Mouse (Mus musculus) G1E (cell line): Measurements from ENCODE around the gene Gm21905. TPM values are rescaled to one million over a fixed set of nuclear protein-coding genes. Genes with fewer than 3 reads are reported as not detected.

Experiments
- ATAC-seq: 2 replicates; pipeline ENCODE4 v1.8.0; 2016; ENCODE audit warnings: mild to moderate bottlenecking; ENCODE audit not compliant: insufficient number of reproducible peaks, poor library complexity, low FRiP score, severe bottlenecking; ENCODE audit errors: extremely low read depth
- DNase-seq: peaks from one replicate; pipeline ENCODE4 v3.0.0; 2012; ENCODE audit warnings: low spot score
- H3K27me3 ChIP-seq: 2 replicates; pipeline ENCODE4 v1.6.1; 2012; ENCODE audit warnings: mild to moderate bottlenecking, low read length, inconsistent platforms; ENCODE audit not compliant: insufficient read depth
- H3K36me3 ChIP-seq: replicated peaks from 2 replicates; pipeline ENCODE3; 2012; ENCODE audit warnings: mild to moderate bottlenecking, inconsistent platforms
- H3K4me1 ChIP-seq: 2 replicates; pipeline ENCODE4 v1.6.1; 2012; ENCODE audit warnings: low read depth, low read length, inconsistent platforms, mixed read lengths; ENCODE audit not compliant: insufficient read depth
- H3K4me3 ChIP-seq: 2 replicates; pipeline ENCODE4 v1.5.1; 2012; ENCODE audit warnings: low read depth, mild to moderate bottlenecking, inconsistent platforms, low read length, moderate library complexity, mixed read lengths
- H3K9me3 ChIP-seq: replicated peaks from 2 replicates; pipeline ENCODE4 v1.6.1; 2012; ENCODE audit warnings: inconsistent platforms
- CTCF ChIP-seq: IDR thresholded peaks from 2 replicates; pipeline ENCODE4 v1.5.1; 2012; ENCODE audit warnings: low read depth, low read length, inconsistent platforms, mixed read lengths
- GATA1 ChIP-seq: IDR thresholded peaks from 2 replicates; pipeline ENCODE4 v1.6.1; 2012; ENCODE audit warnings: borderline replicate concordance, low read length, inconsistent platforms, mixed read lengths
- GATA2 ChIP-seq: IDR thresholded peaks from 2 replicates; pipeline ENCODE4 v1.6.1; 2012; ENCODE audit warnings: low read depth, low read length, inconsistent platforms, borderline replicate concordance
- POLR2AphosphoS5 ChIP-seq: IDR thresholded peaks from 2 replicates; pipeline ENCODE4 v1.6.1; 2012; ENCODE audit warnings: low read depth, low read length, inconsistent platforms; ENCODE audit not compliant: insufficient replicate concordance
- TAL1 ChIP-seq: conservative IDR thresholded peaks from 2 replicates; pipeline ENCODE4 v1.6.1; 2012; ENCODE audit warnings: low read depth, low read length, inconsistent platforms, mixed read lengths
- polyA plus RNA-seq: library from polyadenylated mRNA; stranded (reverse); fragments of >175 nt; gene quantifications from 2 replicates; pipeline ENCODE4 v1.2.3, GENCODE M21; 2012
- total RNA-seq, 2 experiments: library from RNA; stranded (forward) in 1 of 2; stranded (reverse) in 1 of 2; fragments of 200-1000 nt in 1 of 2; fragments of >200 nt in 1 of 2; fragmentation: Nextera tagmentation in 1 of 2; gene quantifications; 2 replicates each; pipeline ENCODE4 v1.2.3; 2014 to 2017

Gm21905 gene
- total and polyA plus RNA-seq, 3 experiments, result not detected

GRCm38 (mm10) chr5:67930584-67930983, 15.6 kb downstream of the Gm21905 start:
- ATAC-seq (0 out of 2 replicates have a peak, but pooled peaks have one; percentile 12), DNase-seq (no peak)
- Histone ChIP-seq H3K4me3 (no peak overlapping the region), H3K27me3 (peaks cover 5% of the 10 kb centered on the region), H3K4me1 (peaks cover 5% of the 10 kb centered on the region; the same call in 1 of the 2 replicates), H3K9me3 (no peaks in the 10 kb centered on the region), H3K36me3 (no peaks in the 10 kb centered on the region)
- no peak for TF ChIP-seq POLR2AphosphoS5
- no peak for TF ChIP-seq GATA2
- no peak for TF ChIP-seq TAL1
- TF ChIP-seq GATA1, result no peak
- no peak for TF ChIP-seq CTCF

DNA sequence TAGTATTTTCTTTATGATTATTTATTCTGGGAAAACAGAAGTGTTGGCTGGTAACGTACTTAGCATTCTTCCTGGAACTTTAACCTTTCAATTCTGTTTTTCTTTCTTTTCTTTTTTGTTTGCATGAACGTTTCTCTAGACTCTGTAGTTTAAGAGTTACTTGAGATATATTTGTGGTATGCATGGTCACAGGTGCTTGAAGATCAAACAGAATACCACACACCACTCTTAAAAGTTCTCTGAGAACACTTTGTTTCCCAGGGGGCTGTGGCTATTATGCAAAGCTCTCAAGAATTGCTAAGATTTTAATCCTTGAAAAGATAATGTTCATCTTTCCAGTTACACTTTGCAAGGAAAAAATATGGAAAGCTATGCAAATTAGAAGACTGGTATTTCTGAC, 41.7 kb downstream of the Gm21905 start:
- no peak overlapping the region for H3K4me3 ChIP-seq
- no peaks in the 10 kb centered on the region for H3K27me3 ChIP-seq
- no peaks in the 10 kb centered on the region for H3K36me3 ChIP-seq
- no peak for TF ChIP-seq POLR2AphosphoS5
- no peak for TF ChIP-seq GATA1
- no peak for TF ChIP-seq CTCF
- TF ChIP-seq TAL1, result no peak
- TF ChIP-seq GATA2, result no peak
- H3K9me3 ChIP-seq, result no peaks in the 10 kb centered on the region
- DNase-seq, result no peak
- no peak for ATAC-seq
- H3K4me1 ChIP-seq, result peaks cover 5% of the 10 kb centered on the region; the same call in 1 of the 2 replicates

- no peak overlapping the region for H3K4me3 ChIP-seq
- ATAC-seq, result no peak
- H3K36me3 ChIP-seq, result no peaks in the 10 kb centered on the region
- no peaks in the 10 kb centered on the region for H3K9me3 ChIP-seq
- no peak for DNase-seq
- no peak for TF ChIP-seq TAL1
- TF ChIP-seq GATA2, result no peak
- no peak for TF ChIP-seq CTCF
- TF ChIP-seq POLR2AphosphoS5, result no peak
- TF ChIP-seq GATA1, result no peak
- H3K4me1 ChIP-seq, result peaks cover 5% of the 10 kb centered on the region; the same call in 1 of the 2 replicates
- peaks cover 4% of the 10 kb centered on the region; the same call in 1 of the 2 replicates for H3K27me3 ChIP-seq
Observed at GRCm38 (mm10) chr5:67898921-67899320, 47.3 kb downstream of the Gm21905 start.

DNA sequence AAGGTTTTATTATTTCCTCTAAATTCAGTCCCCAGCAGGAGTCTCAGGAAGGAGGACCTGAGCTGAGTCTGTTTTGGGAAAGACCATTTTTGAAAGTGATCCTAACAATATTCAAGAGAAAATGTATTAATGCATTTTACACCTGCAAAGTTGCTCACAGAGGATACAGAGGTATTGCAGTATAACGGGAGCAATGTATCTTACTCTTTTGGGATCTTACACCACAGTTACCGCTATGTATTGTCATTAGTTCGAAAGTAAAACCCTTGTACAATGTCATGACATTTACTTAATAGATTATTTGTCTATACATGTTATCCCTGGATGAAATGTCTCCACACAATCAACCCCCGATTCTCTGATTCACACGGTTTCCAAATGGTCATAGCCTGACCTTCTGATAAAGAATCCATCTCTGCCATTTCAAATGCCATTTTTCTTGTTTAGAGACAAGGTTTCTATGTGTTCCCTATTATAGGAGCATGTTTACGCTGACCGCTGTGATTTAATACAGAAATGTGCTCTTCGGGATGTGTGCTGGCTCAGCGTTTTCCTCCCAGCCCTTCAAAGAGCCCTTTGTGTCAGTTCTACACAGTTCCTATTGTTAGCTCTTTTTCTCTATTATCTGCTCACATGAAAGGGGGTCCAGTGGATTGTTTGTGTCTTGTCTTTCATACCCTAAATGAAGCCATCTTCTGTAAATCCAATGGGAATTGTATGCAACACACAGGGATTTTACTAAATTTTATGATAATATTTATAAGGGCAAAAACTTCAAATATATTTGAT, 61.6 kb downstream of the Gm21905 start:
- TF ChIP-seq TAL1 (no peak), GATA1 (no peak), CTCF (no peak), GATA2 (no peak), POLR2AphosphoS5 (no peak)
- Histone ChIP-seq H3K4me1 (no peaks in the 10 kb centered on the region), H3K9me3 (no peaks in the 10 kb centered on the region), H3K4me3 (no peak overlapping the region), H3K36me3 (no peaks in the 10 kb centered on the region), H3K27me3 (peaks cover 6% of the 10 kb centered on the region)
- DNase-seq (no peak), ATAC-seq (no peak)

- no peaks in the 10 kb centered on the region for H3K36me3 ChIP-seq
- H3K4me1 ChIP-seq, result no peaks in the 10 kb centered on the region
- no peaks in the 10 kb centered on the region for H3K9me3 ChIP-seq
- TF ChIP-seq GATA2 (no peak), TAL1 (no peak), GATA1 (no peak)
- no peak overlapping the region for H3K4me3 ChIP-seq
- H3K27me3 ChIP-seq, result peaks cover 8% of the 10 kb centered on the region
- DNase-seq, result no peak
- ATAC-seq, result 0 out of 2 replicates have a peak, but pooled peaks have one; percentile 22
Observed at GRCm38 (mm10) chr5:67883564-67884171, 62.6 kb downstream of the Gm21905 start.

Other genes starting within 250 kb of the Gm21905 start
- 156 and 177 TPM in 2 replicates for gene Atp8a1, start 99.0 kb downstream of the Gm21905 start, total RNA-seq (2014; fragmentation: Nextera tagmentation)
- gene Atp8a1, start 99.0 kb downstream of the Gm21905 start, total RNA-seq (2017), result 75.0 and 81.3 TPM in 2 replicates
- gene Atp8a1, start 99.0 kb downstream of the Gm21905 start, polyA plus RNA-seq, result 13.5 and 14.8 TPM in 2 replicates
- not detected in 2 replicates for gene Gm5108, start 4.8 kb downstream of the Gm21905 start, total RNA-seq (2014; fragmentation: Nextera tagmentation)
- not detected in 2 replicates for gene Gm5108, start 4.8 kb downstream of the Gm21905 start, total RNA-seq (2017)
- not detected in 2 replicates for gene Gm5108, start 4.8 kb downstream of the Gm21905 start, polyA plus RNA-seq
- not detected in 2 replicates for gene Grxcr1, start 85.4 kb upstream of the Gm21905 start, total RNA-seq (2014; fragmentation: Nextera tagmentation)
- gene Grxcr1, start 85.4 kb upstream of the Gm21905 start, total RNA-seq (2017), result not detected in 2 replicates
- gene Grxcr1, start 85.4 kb upstream of the Gm21905 start, polyA plus RNA-seq, result not detected in 2 replicates